Mouse (Mus musculus) gastrocnemius, postnatal 36 days (tissue): ENCODE measurements around the gene Prkg2. TPM values are rescaled to one million over a fixed set of nuclear protein-coding genes. Genes with fewer than 3 reads are reported as not detected.

Experiments
- DNase-seq, 2 experiments: peaks; one replicate each; pipeline ENCODE4 v3.0.0; 2022
- intact Hi-C: fragments of 180-260 bp; cut with DNase I; formaldehyde crosslinking; loops from one replicate; pipeline ENCODE4 v1.15.1; 2025
- long read RNA-seq, 2 experiments: library from polyadenylated mRNA; stranded (forward); transcript quantifications; one replicate each; pipeline ENCODE4 v2.0.0; 2021
- total RNA-seq, 2 experiments: library from RNA; stranded (reverse); gene quantifications; 2 replicates each; pipeline ENCODE4 v1.2.3; 2021

The Prkg2 gene
- under 1 TPM; 0.44 to 0.89 TPM for total RNA-seq
- long read RNA-seq, experiment 1, result 0 reads
- long read RNA-seq, experiment 2, partial matches to known transcripts, result 1 of 1 reads
- long read RNA-seq, experiment 2, other reads (novel, unspliced or antisense), result 0 of 1 reads

DNA sequence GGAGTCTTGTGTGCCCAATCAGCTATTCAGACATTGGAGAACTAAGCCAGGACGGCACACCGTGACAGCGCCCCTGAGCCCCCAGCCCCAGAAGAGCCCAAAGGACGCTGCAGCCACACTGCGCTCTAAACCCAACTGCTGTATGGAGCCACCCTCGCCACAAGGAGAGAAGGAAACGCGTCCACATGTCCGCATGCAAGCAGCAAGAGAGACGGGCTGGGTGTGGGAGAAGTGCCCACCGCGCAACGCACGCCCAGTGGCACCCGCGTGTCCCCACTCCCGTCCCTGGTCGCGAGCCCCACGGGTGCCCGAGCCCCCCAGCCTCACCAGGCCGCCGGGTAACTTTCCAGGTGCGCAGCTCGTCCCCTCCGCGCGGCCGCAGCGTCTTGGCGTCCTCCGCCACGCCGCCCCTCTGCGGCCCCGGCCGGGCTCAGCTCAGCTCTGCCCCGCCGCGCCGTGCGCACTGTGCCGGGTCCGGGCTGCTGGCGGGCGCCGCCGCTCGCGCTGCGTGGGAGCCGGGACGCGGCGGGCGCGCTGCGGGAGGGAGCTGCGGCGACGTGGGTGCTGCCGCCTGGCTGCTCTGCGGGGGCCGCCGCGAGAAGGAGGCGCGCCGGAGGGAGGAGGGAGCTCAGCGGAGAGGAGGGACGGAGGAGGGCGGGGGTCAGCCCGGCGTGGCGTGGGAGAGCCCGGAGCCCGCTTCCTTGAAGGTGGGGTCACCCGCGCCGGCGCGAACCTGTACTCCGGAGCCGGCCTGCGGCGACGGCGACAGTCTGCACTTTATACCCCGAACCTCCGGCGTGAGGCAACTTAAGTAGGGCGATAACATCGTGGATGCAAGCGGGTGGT, at the start of gene Prkg2:
Prkg2 (minus strand) TSS at position 756 of the 846 bp plus-strand sequence.
- no peak for DNase-seq
- intact Hi-C loops, result no loop called here

DNA sequence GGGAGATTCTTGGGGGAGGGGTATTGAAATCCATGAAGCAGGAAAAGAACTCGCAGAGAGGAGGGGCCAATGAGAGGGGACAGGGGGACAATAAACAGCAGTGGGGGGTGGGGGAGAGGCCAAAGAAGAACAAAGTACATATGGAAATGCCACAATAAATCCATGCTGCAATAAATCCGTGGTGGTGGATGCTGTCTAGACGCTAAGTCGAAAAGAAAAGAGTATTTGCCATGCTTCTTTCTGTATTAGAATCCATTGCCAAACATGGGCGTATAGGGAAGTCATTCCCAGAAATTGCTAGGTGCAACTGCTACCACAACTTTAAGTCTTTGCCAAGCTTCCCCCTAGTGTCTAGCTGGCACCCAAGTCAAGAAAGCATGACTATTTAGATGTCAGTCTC, 46.8 kb upstream of the Prkg2 start:
- DNase-seq, result no peak
- intact Hi-C loops, result no loop called here

GRCm38 (mm10) chr5:99078375-99078774, 41.2 kb upstream of the Prkg2 start:
- no peak for DNase-seq
- intact Hi-C loops, result no loop called here

DNA sequence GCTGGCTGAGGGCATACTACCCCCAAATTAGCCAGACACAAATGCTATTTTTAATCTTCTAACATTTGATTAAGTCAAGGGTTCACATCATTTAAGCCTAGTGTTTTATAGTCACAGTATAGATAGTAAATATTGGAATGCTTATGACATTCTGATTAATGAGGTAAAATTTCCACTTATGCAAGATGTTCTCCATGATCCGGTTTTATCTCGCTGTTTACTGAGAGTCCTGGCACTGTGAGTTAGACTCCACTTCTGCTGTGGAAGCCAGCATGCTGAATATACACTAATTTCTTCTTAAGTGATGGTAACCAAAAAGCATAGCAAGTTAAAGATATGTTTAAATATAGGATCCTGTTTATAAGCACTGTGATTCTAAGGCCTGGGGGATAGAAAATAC, 31.2 kb upstream of the Prkg2 start:
- intact Hi-C loops, result no loop called here
- DNase-seq, result no peak

DNA sequence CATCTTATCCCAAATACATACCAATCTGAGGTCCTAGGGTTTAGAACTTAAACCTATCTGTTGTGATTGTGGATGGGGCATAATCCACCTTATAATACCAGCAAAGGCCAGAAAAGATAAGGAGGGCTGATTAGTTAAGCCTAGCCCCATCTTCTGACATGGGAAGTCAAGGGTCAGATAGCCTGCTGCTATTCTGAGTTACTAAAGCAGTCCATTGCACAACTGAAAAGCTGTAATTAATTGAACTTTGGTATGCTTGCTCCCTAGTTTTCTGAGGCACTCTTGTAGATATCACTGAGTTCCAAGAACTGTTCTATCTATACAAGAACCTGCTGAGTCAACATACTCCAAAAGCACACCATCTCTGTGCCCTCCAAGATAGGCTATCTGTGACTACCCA, 25.4 kb upstream of the Prkg2 start:
- intact Hi-C loops, result no loop called here
- DNase-seq, result no peak

- intact Hi-C loops, result no loop called here
- no peak for DNase-seq
Observed at GRCm38 (mm10) chr5:99039021-99039420, 1.9 kb upstream of the Prkg2 start.

GRCm38 (mm10) chr5:99037442-99037811, 276 bp upstream of the Prkg2 start:
- DNase-seq, result no peak
- intact Hi-C loops, result no loop called here

- intact Hi-C loops, result no loop called here
- no peak for DNase-seq
Observed at GRCm38 (mm10) chr5:99035961-99036360, 1.2 kb downstream of the Prkg2 start.

DNA sequence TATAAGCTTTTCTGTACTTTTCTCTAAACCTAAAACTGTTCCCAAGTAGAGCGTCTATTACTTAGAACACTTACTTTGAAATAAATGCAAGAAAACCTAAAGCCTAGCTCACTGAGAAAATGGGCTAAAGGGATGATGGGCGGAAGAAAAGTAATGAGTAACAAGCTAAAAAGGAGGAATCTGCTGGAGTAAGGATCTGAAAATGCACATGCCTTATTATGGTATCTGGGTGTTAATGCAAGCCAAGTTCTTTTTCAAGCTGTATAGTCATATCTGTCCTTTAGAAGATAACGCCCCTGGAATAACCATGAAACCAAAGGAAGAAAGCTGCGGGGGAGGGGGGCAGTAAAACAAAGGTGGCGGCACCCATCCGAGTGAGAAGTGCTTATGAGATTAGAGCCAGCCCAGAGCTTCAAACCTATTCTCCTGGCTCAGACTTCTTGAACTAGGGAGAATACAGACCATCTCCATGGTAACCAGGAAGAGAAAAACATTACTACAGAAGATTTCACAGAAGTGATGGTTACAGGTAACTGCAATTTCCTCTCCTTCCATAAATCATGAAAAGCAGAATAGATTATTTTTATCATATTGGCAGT, 5.5 kb downstream of the Prkg2 start:
- no peak for DNase-seq
- intact Hi-C loops, result no loop called here

DNA sequence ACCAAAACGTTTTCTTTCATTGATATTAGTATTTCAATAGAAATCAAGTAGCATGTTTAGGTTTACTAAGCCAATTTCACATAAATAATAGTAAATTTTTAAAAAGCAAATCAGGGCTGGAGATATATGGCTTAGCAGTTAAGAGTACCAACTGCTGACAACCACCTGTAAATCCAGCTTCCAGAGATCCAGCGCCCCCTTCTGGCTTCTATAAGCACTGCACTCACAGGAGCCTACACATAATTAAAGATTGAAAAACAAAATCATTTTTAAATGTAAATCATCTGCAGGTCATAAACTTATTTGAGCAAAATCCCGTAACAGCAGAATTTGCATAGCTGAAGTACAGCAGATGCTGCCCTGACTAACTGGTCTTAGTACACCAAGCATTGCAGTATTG, 10.8 kb downstream of the Prkg2 start:
- no peak for DNase-seq
- intact Hi-C loops, result no loop called here

GRCm38 (mm10) chr5:99019709-99020108, 17.4 kb downstream of the Prkg2 start:
- intact Hi-C loops, result no loop called here
- DNase-seq, result no peak

DNA sequence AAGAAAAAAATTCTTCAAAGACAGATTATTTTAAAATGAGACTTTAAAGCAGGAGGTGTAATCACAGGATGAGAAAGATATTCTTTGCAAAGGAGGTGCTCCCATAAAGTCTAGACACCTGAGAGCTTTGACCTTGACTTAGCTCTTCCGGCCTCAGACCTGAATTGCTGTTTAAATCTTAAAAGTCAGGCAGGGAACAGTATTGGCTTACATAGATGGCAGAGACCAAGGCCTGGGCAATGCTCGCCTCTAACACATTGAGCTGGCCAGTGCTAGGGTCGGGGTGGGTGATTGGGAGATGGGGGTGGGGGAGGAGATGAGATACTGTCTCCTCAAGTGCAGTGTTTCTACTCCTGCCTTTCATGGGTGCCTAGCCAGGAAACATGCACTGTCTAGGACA, 22.0 kb downstream of the Prkg2 start:
- intact Hi-C loops, result no loop called here
- no peak for DNase-seq

DNA sequence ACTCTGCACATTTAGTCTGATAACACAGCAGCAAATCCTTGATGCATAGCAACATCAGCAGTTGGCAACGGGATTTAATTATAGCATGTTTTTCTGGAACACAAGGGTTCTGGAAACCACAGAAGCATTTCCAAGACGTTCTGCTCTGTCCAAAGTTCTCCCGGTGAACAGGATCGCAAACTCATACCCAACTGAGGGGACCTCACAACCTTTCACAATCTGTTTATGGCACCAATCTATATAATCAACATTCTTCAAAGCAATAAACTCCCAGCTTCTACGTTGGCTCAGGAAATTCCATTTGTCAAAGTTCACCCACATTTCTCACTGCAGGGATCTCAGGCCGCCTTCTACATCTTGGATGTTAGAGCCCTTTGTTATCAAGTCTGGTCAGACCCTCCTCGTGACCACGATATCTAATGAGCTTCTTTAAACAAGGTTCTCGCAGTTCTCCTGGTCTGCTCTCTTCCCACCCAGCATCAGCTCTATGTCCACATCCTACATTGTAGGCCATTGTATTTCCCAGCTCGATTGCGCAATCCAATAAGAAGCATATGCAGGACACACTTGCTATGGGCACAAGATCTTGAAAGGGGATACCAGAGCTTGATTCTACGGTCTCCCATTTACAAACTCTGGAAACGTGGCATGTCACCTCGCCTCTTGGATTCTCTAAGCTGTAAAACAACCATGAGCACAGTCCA, 26.6 kb downstream of the Prkg2 start:
- no peak for DNase-seq
- intact Hi-C loops, result no loop called here

DNA sequence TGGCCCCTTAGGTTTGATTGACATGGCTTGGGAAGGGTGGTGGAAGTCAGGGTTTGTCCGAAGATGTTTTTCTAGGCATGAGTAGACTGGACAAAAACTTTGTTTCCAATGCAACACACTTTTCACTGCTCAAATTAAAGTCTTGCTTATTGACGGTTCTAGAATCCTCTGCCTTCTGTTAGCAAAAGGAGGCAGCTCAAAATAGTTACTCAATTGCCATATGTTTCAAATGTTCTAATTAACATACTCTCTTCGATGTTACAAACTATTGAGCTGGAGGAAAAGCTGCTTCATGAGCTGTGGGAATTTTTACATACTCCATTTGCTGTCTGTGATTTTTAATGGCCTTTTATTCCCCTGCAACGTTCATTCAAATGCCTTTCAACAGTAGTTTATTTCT, 39.0 kb downstream of the Prkg2 start:
- no peak for DNase-seq
- intact Hi-C loops, result no loop called here

DNA sequence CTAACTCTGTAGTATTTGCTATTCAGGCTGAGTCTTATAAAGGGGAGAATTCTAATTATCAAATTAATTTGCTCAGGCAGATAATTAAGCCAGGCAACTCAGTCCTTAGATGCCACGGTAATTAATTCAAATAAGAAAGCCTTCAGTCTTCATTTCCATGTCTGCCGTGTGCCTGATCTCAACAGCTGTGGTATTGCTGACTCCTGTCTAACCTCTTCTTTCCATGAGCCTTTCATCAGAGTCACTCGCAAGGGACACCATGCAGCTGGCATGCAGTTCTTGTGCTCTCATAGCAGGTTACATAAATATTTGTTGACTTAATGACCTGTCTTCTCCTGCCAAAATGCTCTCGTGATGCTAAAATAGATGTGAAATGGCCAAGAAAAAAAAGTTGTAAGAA, 41.4 kb downstream of the Prkg2 start:
- no peak for DNase-seq
- intact Hi-C loops, result no loop called here

DNA sequence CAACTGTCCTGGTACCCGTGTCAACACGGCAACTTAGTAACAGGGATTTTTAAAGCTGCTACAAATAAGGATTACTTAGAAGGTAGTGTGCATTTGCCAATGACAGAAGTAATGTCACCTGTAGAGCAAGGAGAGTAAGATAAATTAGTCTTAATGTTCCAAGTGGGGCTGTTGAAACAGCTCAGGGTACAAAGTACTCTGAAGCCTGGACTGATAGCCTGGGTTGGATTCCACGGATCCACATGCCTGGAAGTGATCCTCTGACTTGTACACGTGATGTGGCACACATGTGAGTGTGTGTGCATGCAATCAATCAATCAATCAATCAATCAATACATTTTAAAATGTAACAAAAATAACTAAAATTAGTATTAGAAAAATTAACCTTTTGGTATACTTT, 45.6 kb downstream of the Prkg2 start:
- no peak for DNase-seq
- intact Hi-C loops, result no loop called here

DNA sequence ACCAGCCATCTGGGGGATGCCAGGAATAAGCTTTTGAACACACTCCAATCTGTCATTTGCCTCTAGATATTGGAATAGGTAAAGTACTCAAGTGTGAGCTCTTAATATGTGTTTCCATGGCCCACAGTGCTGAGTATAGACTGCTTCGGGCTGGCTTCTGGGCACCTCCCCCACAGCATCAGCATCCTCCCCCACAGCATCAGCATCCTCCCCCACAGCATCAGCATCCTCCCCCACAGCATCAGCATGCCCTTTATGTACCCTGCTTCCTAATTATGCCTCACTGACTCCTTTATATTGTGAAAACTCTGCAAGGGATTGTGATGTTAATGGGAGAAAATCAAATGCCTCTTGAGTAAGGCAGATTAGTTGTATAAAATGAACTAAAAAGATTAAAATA, 49.5 kb downstream of the Prkg2 start:
- no peak for DNase-seq

DNA sequence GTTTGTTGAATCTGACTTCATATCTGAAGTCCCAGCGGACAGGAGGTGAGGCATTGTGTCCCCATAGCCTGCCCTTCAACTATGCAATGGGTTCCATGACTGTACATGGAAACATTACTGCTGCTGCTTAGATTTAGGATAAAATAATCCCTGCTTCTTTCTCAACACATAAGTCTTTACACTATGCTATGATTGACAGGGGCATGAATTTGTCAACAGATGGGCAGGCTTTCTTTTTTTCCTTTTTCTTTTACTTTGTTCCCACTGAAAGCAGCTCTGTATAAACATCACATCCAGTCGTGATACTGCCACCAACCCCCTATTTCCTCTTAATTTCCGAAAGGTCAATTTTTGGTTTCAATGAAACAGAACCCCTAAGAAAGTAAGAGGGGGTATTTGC, 50.0 kb downstream of the Prkg2 start:
- intact Hi-C loops, result no loop called here
- DNase-seq, result no peak

More for the DNA sequence above, 49.5 kb downstream of the Prkg2 start:
- intact Hi-C loops, result no loop called here

- intact Hi-C loops, result no loop called here
- DNase-seq, result no peak
Observed at GRCm38 (mm10) chr5:98986459-98986858, 50.7 kb downstream of the Prkg2 start.

DNA sequence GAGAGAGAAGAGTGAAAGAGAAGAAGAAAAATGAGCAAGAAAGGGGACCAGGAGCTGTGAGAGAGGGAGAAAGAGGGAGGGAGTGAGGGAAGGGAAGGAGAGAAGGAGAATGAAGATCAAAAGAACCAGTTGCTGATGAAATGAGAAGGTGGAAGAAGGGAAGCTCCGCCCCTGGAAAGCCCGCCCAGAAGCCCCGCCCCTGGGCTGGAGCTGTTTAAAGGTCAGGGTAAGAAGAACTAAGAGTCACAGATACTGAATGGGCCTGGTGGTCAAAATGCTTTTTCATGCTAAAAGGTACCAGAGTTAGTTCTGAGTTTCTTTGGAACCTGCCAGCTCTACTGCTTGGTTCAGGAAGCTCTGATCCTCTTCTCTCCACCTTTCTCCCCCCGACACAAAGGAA, 51.1 kb downstream of the Prkg2 start:
- DNase-seq, result no peak
- intact Hi-C loops, result no loop called here

- intact Hi-C loops, result no loop called here
- no peak for DNase-seq
Observed at GRCm38 (mm10) chr5:98985077-98985476, 52.1 kb downstream of the Prkg2 start.

DNA sequence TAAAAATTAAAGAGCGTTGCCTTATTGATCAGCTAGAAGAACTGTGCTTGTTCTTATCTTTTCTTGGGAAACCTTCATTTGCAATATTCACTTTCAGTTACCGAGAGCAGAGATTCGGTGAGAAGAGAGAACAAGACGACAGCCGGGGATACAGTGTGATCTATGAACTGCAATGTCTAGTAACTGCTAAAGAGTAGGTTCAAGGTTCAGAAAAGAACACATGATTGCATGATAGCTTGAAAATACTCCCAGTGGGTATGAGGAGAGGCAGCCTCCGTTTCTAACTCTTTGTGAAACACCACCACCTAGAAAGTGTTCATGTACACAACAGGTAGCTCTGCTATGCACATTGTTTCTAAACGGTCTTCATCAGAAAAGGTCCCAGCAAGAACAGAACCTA, 55.8 kb downstream of the Prkg2 start:
- intact Hi-C loops, result no loop called here
- DNase-seq, result no peak
